26 mouse cellular contexts compared by ENCODE assay signal in the genomic region with DNA sequence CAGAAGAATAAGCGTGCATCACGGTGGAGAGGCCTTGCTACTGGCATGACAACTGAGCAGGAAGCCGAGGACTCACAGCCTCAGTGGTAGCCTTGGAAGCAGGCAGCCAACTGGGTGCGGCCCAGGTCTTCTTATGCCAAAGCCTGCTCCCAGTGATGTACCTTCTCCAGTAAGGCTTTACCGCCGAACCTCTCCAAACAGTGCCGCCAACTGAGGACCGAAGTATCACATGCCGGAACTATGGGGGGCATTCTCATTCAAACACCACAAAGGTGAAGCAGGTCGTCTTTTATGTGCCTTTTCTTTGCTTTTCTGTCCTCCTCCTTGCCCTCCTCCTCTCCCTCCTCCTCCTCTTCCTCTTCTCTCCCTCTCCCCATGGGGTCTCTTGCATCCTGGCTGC. TPM values are rescaled to one million over a fixed set of nuclear protein-coding genes. Genes with fewer than 3 reads are reported as not detected.
DNase-seq lines count a peak whose midpoint lies in the region; ATAC-seq lines count a peak whose summit lies in the region.
"Had no signal": no experiment of that assay in that cellular context is flagged by ENCODE, and none has a peak within 500 bp of the region (broad histone marks: within the 10 kb centered on the region; RNA-seq: fewer than 3 reads in every experiment).

No protein-coding gene starts in this region.

- H3K4me2 ChIP-seq in heart, embryonic 11.5 days = no peak overlapping the region
- H3K4me2 ChIP-seq in midbrain, embryonic 11.5 days = no peak overlapping the region
- H3K4me2 ChIP-seq: forebrain, embryonic 13.5 days; heart, embryonic 15.5 days; hindbrain, embryonic 12.5 days; hindbrain, embryonic 15.5 days had no signal

- H3K9me3 ChIP-seq in heart, embryonic 11.5 days (replicated peaks; ENCODE audit: control insufficient read depth, low read length) = no peaks in the 10 kb centered on the region
- H3K9me3 ChIP-seq in midbrain, embryonic 11.5 days (ENCODE audit: control insufficient read depth, low read length) = no peaks in the 10 kb centered on the region
- H3K9me3 ChIP-seq in midbrain, embryonic 10.5 days (replicated peaks) = no peaks in the 10 kb centered on the region
- H3K9me3 ChIP-seq: forebrain, embryonic 10.5 days; forebrain, embryonic 13.5 days; heart, embryonic 15.5 days; hindbrain, embryonic 12.5 days; hindbrain, embryonic 15.5 days had no signal

- 0 out of 2 replicates have a peak overlapping the region, but pooled peaks have one; percentile 81 for H3K27ac ChIP-seq in heart, embryonic 11.5 days (ENCODE audit: low read depth, low read length)
- H3K27ac ChIP-seq in midbrain, embryonic 11.5 days (ENCODE audit: low read depth, low read length) = no peak overlapping the region
- H3K27ac ChIP-seq in midbrain, embryonic 10.5 days (replicated peaks) = no peak overlapping the region
- H3K27ac ChIP-seq: forebrain, embryonic 10.5 days; forebrain, embryonic 13.5 days; hindbrain, embryonic 12.5 days; hindbrain, embryonic 15.5 days had no signal

- H3K36me3 ChIP-seq in heart, embryonic 11.5 days (ENCODE audit: control insufficient read depth, insufficient read depth, low read length) = no peaks in the 10 kb centered on the region
- no peaks in the 10 kb centered on the region for H3K36me3 ChIP-seq in midbrain, embryonic 11.5 days (ENCODE audit: control insufficient read depth, insufficient read depth, low read length)
- no peaks in the 10 kb centered on the region for H3K36me3 ChIP-seq in midbrain, embryonic 10.5 days
- H3K36me3 ChIP-seq: forebrain, embryonic 10.5 days; heart, embryonic 15.5 days; hindbrain, embryonic 12.5 days; hindbrain, embryonic 15.5 days had no signal

- no peak for DNase-seq in heart, adult 8-10 months (ENCODE audit: low spot score)
- DNase-seq in midbrain, embryonic 11.5 days (ENCODE audit: low spot score, missing footprints) = peak; percentile 64
- no peak for DNase-seq in midbrain, embryonic 10.5 days (ENCODE audit: low spot score)
- DNase-seq in ES-CJ7 (ENCODE audit: low read depth, low spot score) (peak; percentile 97), ZHBTc4 (ENCODE audit: low read depth, low spot score) (peak; percentile 96)
- no peak for DNase-seq in lung, adult 18-20 months
- DNase-seq in spleen, postnatal 36 days (ENCODE audit: low spot score in 2 of 2) = no peak
- DNase-seq: adrenal gland, adult 2 months; adrenal gland, postnatal 14 days; cerebellum, adult 11 months; cerebellum, adult 2 months; cerebellum, adult 9-11 months; cerebellum, postnatal 36 days; gastrocnemius, postnatal 10 days; gastrocnemius, postnatal 36 days; heart, postnatal 10 days; kidney, adult 2 months had no signal

- no peak for ATAC-seq in heart, embryonic 11.5 days (replicated peaks; ENCODE audit: insufficient number of reproducible peaks, low FRiP score, low TSS enrichment)
- no peak for ATAC-seq in midbrain, embryonic 11.5 days (ENCODE audit: low FRiP score)
- ATAC-seq: CD4-positive, CD25-positive, alpha-beta regulatory T cell, adult 4 months; forebrain, embryonic 13.5 days; forebrain, embryonic 16.5 days; intestine, postnatal 0 days had no signal

- H3K27me3 ChIP-seq in heart, embryonic 11.5 days (ENCODE audit: control insufficient read depth, insufficient read depth, low read length) = no peaks in the 10 kb centered on the region
- no peaks in the 10 kb centered on the region; the same call in 1 of the 2 replicates for H3K27me3 ChIP-seq in midbrain, embryonic 11.5 days (ENCODE audit: control insufficient read depth, insufficient read depth, low read length)
- 0 out of 2 replicates have a peak, but pooled peaks cover 4% of the 10 kb centered on the region for H3K27me3 ChIP-seq in midbrain, embryonic 10.5 days (ENCODE audit: low read depth, poor library complexity, severe bottlenecking)
- H3K27me3 ChIP-seq: forebrain, embryonic 13.5 days; heart, embryonic 15.5 days; hindbrain, embryonic 12.5 days; hindbrain, embryonic 15.5 days had no signal

- no peak overlapping the region for H3K4me3 ChIP-seq in heart, embryonic 11.5 days (ENCODE audit: low read depth, low read length)
- H3K4me3 ChIP-seq in midbrain, embryonic 11.5 days (ENCODE audit: low read depth, low read length) = no peak overlapping the region
- no peak overlapping the region for H3K4me3 ChIP-seq in midbrain, embryonic 10.5 days
- H3K4me3 ChIP-seq: forebrain, embryonic 10.5 days; forebrain, embryonic 13.5 days; heart, embryonic 15.5 days; hindbrain, embryonic 12.5 days; hindbrain, embryonic 15.5 days had no signal

- peaks cover 18% of the 10 kb centered on the region for H3K4me1 ChIP-seq in heart, embryonic 11.5 days (ENCODE audit: control insufficient read depth, insufficient read depth, low read length)
- peaks cover 6% of the 10 kb centered on the region for H3K4me1 ChIP-seq in midbrain, embryonic 11.5 days (ENCODE audit: control insufficient read depth, insufficient read depth, low read length)
- H3K4me1 ChIP-seq in midbrain, embryonic 10.5 days = peaks cover 22% of the 10 kb centered on the region

- H3K9ac ChIP-seq in heart, embryonic 11.5 days (ENCODE audit: low read depth, low read length) = no peak overlapping the region
- H3K9ac ChIP-seq in midbrain, embryonic 11.5 days (ENCODE audit: low read length) = no peak overlapping the region
- H3K9ac ChIP-seq: forebrain, embryonic 13.5 days; heart, embryonic 15.5 days; hindbrain, embryonic 12.5 days; hindbrain, embryonic 15.5 days had no signal

- WGBS in heart, embryonic 11.5 days (ENCODE audit: insufficient replicate concordance) = 89% methylated on average over 10 of the region's 10 CpGs
- WGBS in midbrain, embryonic 11.5 days = 87% methylated on average over 10 of the region's 10 CpGs
- 86% methylated on average over 10 of the region's 10 CpGs for WGBS in midbrain, embryonic 10.5 days

RNA-seq across cellular contexts. Expression of a gene that starts 3.3 kb away (rescaled TPM):
- 79.6 and 83.6 TPM in 2 replicates for polyA plus RNA-seq in heart, embryonic 11.5 days (2014; fragmentation: Nextera tagmentation; extraction: Ambion mirVana)
- 10 to 100 TPM; 38.7 to 46.7 (median 40.4) TPM for total RNA-seq in heart, adult 8-10 months (2022)
- polyA plus RNA-seq in midbrain, embryonic 11.5 days (2014; fragmentation: Nextera tagmentation; extraction: Ambion mirVana) = 81.4 and 87.4 TPM in 2 replicates
- 61.2 and 66.5 TPM in 2 replicates for polyA plus RNA-seq in midbrain, embryonic 10.5 days (2016; fragmentation: Nextera tagmentation; extraction: Ambion mirVana)

Comparison
In these comparisons a context has a peak if more than half of its experiments do, and no peak if none do; other contexts are left out.
1. DNase-seq: peak in midbrain, embryonic 11.5 days (single experiment), ES-CJ7 (single experiment) and ZHBTc4 (single experiment); none in heart, adult 8-10 months (single experiment), midbrain, embryonic 10.5 days (single experiment), lung, adult 18-20 months (0 of 2) and spleen, postnatal 36 days (0 of 2).